Mouse (Mus musculus) heart, adult 2 months (tissue): ENCODE results near the gene Gm20517. TPM values are rescaled to one million over a fixed set of nuclear protein-coding genes. Genes with fewer than 3 reads are reported as not detected.
A peak's percentile ranks its signal among the peaks of the same experiment; 100 is the strongest.

ENCODE experiments used
- DNase-seq, 2 experiments: peaks; one replicate each; pipeline ENCODE4 v3.0.0; 2021
- H3K27ac ChIP-seq: fragments of 200-600 bp; 2 replicates; pipeline ENCODE4 v1.8.1; 2022
- H3K27me3 ChIP-seq: fragments of 200-500 bp; 2 replicates; pipeline ENCODE4 v1.6.1; 2012; ENCODE audit warnings: mild to moderate bottlenecking, low read length, inconsistent platforms, mixed read lengths; ENCODE audit not compliant: control insufficient read depth, insufficient read depth
- H3K36me3 ChIP-seq: fragments of 200-500 bp; 2 replicates; pipeline ENCODE4 v1.6.1; 2012; ENCODE audit warnings: low read length, inconsistent platforms; ENCODE audit not compliant: control insufficient read depth, insufficient read depth
- H3K4me1 ChIP-seq: fragments of 200-500 bp; 2 replicates; pipeline ENCODE4 v1.6.1; 2011; ENCODE audit warnings: low read length; ENCODE audit not compliant: control insufficient read depth, insufficient read depth
- H3K4me3 ChIP-seq: fragments of 200-600 bp; 2 replicates; pipeline ENCODE4 v1.8.1; 2022
- H3K79me2 ChIP-seq: fragments of 200-500 bp; replicated peaks from 2 replicates; pipeline ENCODE4 v1.6.1; 2012; ENCODE audit warnings: mild to moderate bottlenecking, inconsistent platforms, low read length, moderate library complexity, mixed read lengths; ENCODE audit not compliant: control insufficient read depth, insufficient read depth
- H3K9ac ChIP-seq: fragments of 200-500 bp; 2 replicates; pipeline ENCODE4 v1.6.1; 2012; ENCODE audit warnings: low read depth, mild to moderate bottlenecking, control low read depth, inconsistent platforms, low read length, mixed read lengths
- CTCF ChIP-seq: fragments of 200-600 bp; IDR thresholded peaks from 2 replicates; pipeline ENCODE4 v1.8.1; 2022; ENCODE audit warnings: antibody characterized with exemption, mild to moderate bottlenecking, moderate library complexity
- EP300 ChIP-seq: fragments of 200-500 bp; IDR thresholded peaks from 2 replicates; pipeline ENCODE4 v1.6.1; 2011; ENCODE audit warnings: low read depth, low read length, control low read depth; ENCODE audit not compliant: insufficient read depth
- POLR2A ChIP-seq: fragments of 200-500 bp; IDR thresholded peaks from 2 replicates; pipeline ENCODE4 v1.6.1; 2011; ENCODE audit warnings: mild to moderate bottlenecking, low read depth, low read length, control low read depth; ENCODE audit not compliant: insufficient read depth
- WGBS: fragments of 180-500 bp; shearing (Covaris S2); methylation state at CpG from one replicate; pipeline ENCODE4 v1.1.7; 2018; 5-methylcytosine and 5-hydroxymethylcytosine counted together
- intact Hi-C: fragments of 180-260 bp; cut with DNase I; formaldehyde crosslinking; loops from one replicate; pipeline ENCODE4 v1.15.1; 2025
- polyA plus RNA-seq: library from polyadenylated mRNA; depleted of rRNA; stranded (reverse); fragments of >200 nt; gene quantifications from 2 replicates; pipeline ENCODE4 v1.2.3, GENCODE M21; 2012
- total RNA-seq, 2 experiments: library from RNA; stranded (reverse); gene quantifications; 2 replicates each; pipeline ENCODE4 v1.2.3; 2021

Gene Gm20517
- total and polyA plus RNA-seq, 3 experiments: 0.27 to 2.8 (median 2.8) TPM

DNA sequence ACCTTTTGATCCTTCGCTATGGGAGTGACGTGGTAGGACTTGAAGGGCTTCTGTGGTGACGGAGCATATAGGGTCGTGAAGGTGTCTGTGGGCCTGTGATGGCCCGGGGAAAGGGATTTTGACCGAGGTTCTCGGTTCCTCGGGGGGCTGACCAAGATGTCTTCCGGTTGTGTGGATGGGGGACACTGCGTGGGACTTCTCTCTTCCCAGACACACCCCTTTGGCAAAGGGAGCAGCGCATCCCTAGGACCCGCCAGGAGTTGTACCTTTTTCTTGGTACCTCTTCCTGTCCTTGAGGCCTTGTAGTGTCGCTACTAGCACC, 233 bp downstream of the Gm20517 start:
- Histone ChIP-seq H3K36me3 (no peaks in the 10 kb centered on the region; the same call in 1 of the 2 replicates), H3K9ac (peak overlapping the region; percentile 70), H3K27me3 (no peaks in the 10 kb centered on the region), H3K4me3 (peak overlapping the region; percentile 77), H3K4me1 (peaks cover 5% of the 10 kb centered on the region), H3K27ac (peak overlapping the region; percentile 97), H3K79me2 (no peaks in the 10 kb centered on the region; the same call in 1 of the 2 replicates)
- TF ChIP-seq CTCF (no peak), POLR2A (no peak), EP300 (no peak)
- DNase-seq: no peak
- WGBS: 0% methylated on average over 13 of the region's 13 CpGs
- intact Hi-C loops: loop anchor here (2.0 to 10.0 kb wide), 2 partner anchors 19 to 247 kb away; partner anchors contain the start of gene Mrps10

GRCm38 (mm10) chr17:47614018-47614417, 2.6 kb downstream of the Gm20517 start:
- Histone ChIP-seq H3K79me2 (no peaks in the 10 kb centered on the region; the same call in 1 of the 2 replicates), H3K36me3 (no peaks in the 10 kb centered on the region; the same call in 1 of the 2 replicates), H3K27me3 (no peaks in the 10 kb centered on the region), H3K4me3 (no peak overlapping the region), H3K27ac (no peak overlapping the region), H3K4me1 (peaks cover 5% of the 10 kb centered on the region), H3K9ac (no peak overlapping the region)
- DNase-seq: peak in 1 of 2 experiments; percentile 57
- TF ChIP-seq CTCF: peak; percentile 93
- TF ChIP-seq POLR2A: no peak
- TF ChIP-seq EP300: no peak
- intact Hi-C loops: loop anchor here (2.0 to 10.0 kb wide), 2 partner anchors 63 to 249 kb away; partner anchors contain the start of gene Mrps10
- WGBS: 72% methylated on average over 1 of the region's 1 CpGs

GRCm38 (mm10) chr17:47616119-47616518, 4.7 kb downstream of the Gm20517 start:
- TF ChIP-seq POLR2A (no peak), EP300 (no peak), CTCF (no peak)
- WGBS: 93% methylated on average over 8 of the region's 8 CpGs
- Histone ChIP-seq H3K79me2 (no peaks in the 10 kb centered on the region; the same call in 1 of the 2 replicates), H3K4me3 (no peak overlapping the region), H3K27me3 (no peaks in the 10 kb centered on the region), H3K9ac (no peak overlapping the region), H3K36me3 (no peaks in the 10 kb centered on the region), H3K4me1 (peaks cover 3% of the 10 kb centered on the region; the same call in 1 of the 2 replicates), H3K27ac (no peak overlapping the region)
- intact Hi-C loops: loop anchor here (10.0 kb wide), 1 partner anchor 251 kb away; the partner anchor contains the start of gene Mrps10
- no peak for DNase-seq

- whole genome bisulfite sequencing: 86% methylated on average over 4 of the region's 4 CpGs
- peaks cover 3% of the 10 kb centered on the region; the same call in 1 of the 2 replicates for H3K4me1 ChIP-seq
- no peaks in the 10 kb centered on the region for H3K36me3 ChIP-seq
- H3K27ac ChIP-seq: no peak overlapping the region
- no peaks in the 10 kb centered on the region; the same call in 1 of the 2 replicates for H3K79me2 ChIP-seq
- no peak for TF ChIP-seq CTCF
- TF ChIP-seq POLR2A: no peak
- DNase-seq: no peak
- H3K4me3 ChIP-seq: no peak overlapping the region
- H3K27me3 ChIP-seq: no peaks in the 10 kb centered on the region
- H3K9ac ChIP-seq: no peak overlapping the region
- intact Hi-C loops: loop anchor here (10.0 kb wide), 1 partner anchor 252 kb away; the partner anchor contains the start of gene Mrps10
Measured at GRCm38 (mm10) chr17:47616652-47617051, 5.3 kb downstream of the Gm20517 start.

GRCm38 (mm10) chr17:47617605-47618307, 6.4 kb downstream of the Gm20517 start:
- H3K36me3 ChIP-seq: no peaks in the 10 kb centered on the region

More at GRCm38 (mm10) chr17:47617605-47618307, 6.4 kb downstream of the Gm20517 start:
- no peak for TF ChIP-seq EP300
- TF ChIP-seq CTCF: no peak
- TF ChIP-seq POLR2A: no peak
- Histone ChIP-seq H3K4me3 (no peak overlapping the region), H3K4me1 (peaks cover 3% of the 10 kb centered on the region; the same call in 1 of the 2 replicates), H3K27me3 (no peaks in the 10 kb centered on the region), H3K27ac (no peak overlapping the region), H3K9ac (no peak overlapping the region), H3K79me2 (no peaks in the 10 kb centered on the region; the same call in 1 of the 2 replicates)
- 84% methylated on average over 9 of the region's 9 CpGs for WGBS
- intact Hi-C loops: loop anchor here (10.0 kb wide), 1 partner anchor 253 kb away; the partner anchor contains the start of gene Mrps10
- no peak for DNase-seq
